Mouse (Mus musculus) liver, embryonic 16.5 days (tissue): ENCODE data around the gene Ero1lb. TPM values are rescaled to one million over a fixed set of nuclear protein-coding genes. Genes with fewer than 3 reads are reported as not detected.
A peak's percentile ranks its signal among the peaks of the same experiment; 100 is the strongest.

Experiments
- ATAC-seq: fragments of 200-750 bp; cut with Nextera tagmentation; 2 replicates; pipeline ENCODE4 v1.8.0; 2017; ENCODE audit warnings: low read depth, mild to moderate bottlenecking, moderate number of reproducible peaks, moderate library complexity
- H3K27ac ChIP-seq: fragments of 300-500 bp; sonication (generic); 2 replicates; pipeline ENCODE4 v1.5.1; 2014; ENCODE audit warnings: mild to moderate bottlenecking, low read length
- H3K27me3 ChIP-seq: fragments of 300-500 bp; sonication (generic); 2 replicates; pipeline ENCODE4 v1.6.1; 2014; ENCODE audit warnings: low read depth, low read length, mixed read lengths; ENCODE audit not compliant: control insufficient read depth, insufficient read depth
- H3K36me3 ChIP-seq: fragments of 300-500 bp; sonication (generic); 2 replicates; pipeline ENCODE4 v1.6.1; 2014; ENCODE audit warnings: mild to moderate bottlenecking; ENCODE audit not compliant: control insufficient read depth, insufficient read depth
- H3K4me1 ChIP-seq: fragments of 300-500 bp; sonication (generic); 2 replicates; pipeline ENCODE4 v1.6.1; 2014; ENCODE audit warnings: low read depth, low read length, mixed read lengths; ENCODE audit not compliant: control insufficient read depth
- H3K4me2 ChIP-seq: fragments of 300-500 bp; sonication (generic); 2 replicates; pipeline ENCODE4 v1.6.1; 2014; ENCODE audit warnings: low read depth, low read length, mixed read lengths
- H3K4me3 ChIP-seq: fragments of 300-500 bp; sonication (generic); 2 replicates; pipeline ENCODE4 v1.5.1; 2014; ENCODE audit warnings: low read depth, mild to moderate bottlenecking, low read length
- H3K9ac ChIP-seq: fragments of 300-500 bp; sonication (generic); 2 replicates; pipeline ENCODE4 v1.6.1; 2014; ENCODE audit warnings: low read depth, low read length
- H3K9me3 ChIP-seq: fragments of 300-500 bp; sonication (generic); replicated peaks from 2 replicates; pipeline ENCODE4 v1.6.1; 2016; ENCODE audit warnings: low read length; ENCODE audit not compliant: control insufficient read depth
- whole genome bisulfite sequencing: fragments of 180-500 bp; shearing (Covaris S2); extraction: QIAGEN DNeasy Blood & Tissue Kit; methylation state at CpG from one replicate; pipeline ENCODE4 v1.1.7; 2014; ENCODE audit not compliant: insufficient replicate concordance; 5-methylcytosine and 5-hydroxymethylcytosine counted together
- polyA plus RNA-seq: library from polyadenylated mRNA; unstranded; fragments of >200 nt; fragmentation: Nextera tagmentation; extraction: Ambion mirVana; gene quantifications from 2 replicates; pipeline ENCODE4 v1.2.1, GENCODE M21; 2015

Gene Ero1lb
- polyA plus RNA-seq, 1 experiment from 2014 or later, result 3.7 TPM

DNA sequence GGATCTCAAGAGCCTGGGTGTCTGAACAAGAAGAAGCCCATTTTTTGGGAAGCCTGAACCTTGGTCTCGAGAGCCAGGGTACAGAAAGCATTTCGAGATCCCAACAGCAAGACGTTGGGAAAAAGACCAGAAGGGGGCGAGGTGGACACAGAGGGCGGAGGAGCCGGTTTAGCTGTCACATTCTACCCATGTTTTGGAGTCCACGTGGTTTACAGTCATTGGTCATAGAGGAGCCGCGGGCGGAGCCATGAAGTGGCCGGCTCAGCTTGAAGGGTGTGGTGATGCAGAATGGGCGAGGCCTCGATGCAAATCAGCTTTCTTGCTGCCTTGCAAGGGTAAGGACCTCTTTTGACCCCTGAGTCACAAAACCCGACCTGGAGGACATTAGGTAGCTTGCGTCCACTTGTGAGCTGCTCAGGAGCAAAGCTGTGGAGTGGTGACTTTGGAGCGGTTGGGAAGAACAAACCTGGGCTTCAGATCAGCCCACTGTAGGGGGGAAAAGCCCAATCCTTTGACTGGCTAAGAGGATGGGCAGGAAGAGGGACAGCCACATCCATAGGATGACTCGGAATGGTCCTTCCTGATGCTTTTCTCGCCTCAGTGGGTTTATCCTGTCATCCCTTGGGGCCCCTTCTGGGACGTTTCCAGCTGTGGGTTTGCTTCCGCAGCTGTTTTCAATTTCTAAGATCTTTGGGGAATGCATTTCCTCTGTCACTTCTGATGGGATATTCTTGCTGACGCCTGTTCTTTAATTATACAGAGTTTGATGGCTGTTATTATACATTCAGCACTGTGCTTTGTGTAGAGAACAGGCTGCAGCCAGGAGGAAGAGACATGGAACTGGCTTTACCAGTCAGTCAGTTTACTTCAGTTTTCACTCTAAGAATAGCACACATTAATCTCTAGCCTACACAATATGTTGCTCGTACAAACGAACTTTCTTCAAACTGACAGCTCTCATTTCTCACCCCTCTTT, 23.4 kb upstream of the Ero1lb start:
- H3K27me3 ChIP-seq, result no peaks in the 10 kb centered on the region
- no peak overlapping the region for H3K27ac ChIP-seq
- no peak overlapping the region for H3K4me3 ChIP-seq
- H3K9ac ChIP-seq, result no peak overlapping the region
- H3K9me3 ChIP-seq, result no peaks in the 10 kb centered on the region
- no peaks in the 10 kb centered on the region for H3K36me3 ChIP-seq
- peaks cover 4% of the 10 kb centered on the region; the same call in 1 of the 2 replicates for H3K4me1 ChIP-seq
- WGBS, result 8% methylated on average over 23 of the region's 23 CpGs
- peak; percentile 82 for ATAC-seq
- H3K4me2 ChIP-seq, result peak overlapping the region; percentile 34; the same call in 1 of the 2 replicates

DNA sequence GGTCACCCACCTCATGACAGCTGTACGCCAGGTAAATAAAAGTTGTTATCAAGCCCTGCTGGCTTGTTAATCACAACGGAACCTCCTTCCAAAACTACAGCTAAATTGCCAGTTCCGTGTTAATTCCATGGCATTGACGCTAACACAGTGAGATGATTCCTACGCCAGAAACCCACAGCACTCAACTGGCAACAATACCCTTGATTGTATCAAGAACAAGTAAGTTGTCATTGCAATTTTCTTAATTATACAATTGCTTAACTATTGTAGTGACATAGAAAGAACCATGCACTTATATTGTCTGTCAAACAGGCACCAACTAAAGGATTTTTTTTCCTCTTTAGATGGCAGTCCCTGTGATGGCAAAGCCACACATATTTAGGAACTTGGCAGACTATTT, 22.4 kb upstream of the Ero1lb start:
- no peak overlapping the region for H3K9ac ChIP-seq
- H3K4me3 ChIP-seq, result no peak overlapping the region
- peaks cover 4% of the 10 kb centered on the region; the same call in 1 of the 2 replicates for H3K4me1 ChIP-seq
- no peak for ATAC-seq
- H3K27ac ChIP-seq, result no peak overlapping the region
- H3K27me3 ChIP-seq, result no peaks in the 10 kb centered on the region
- WGBS, result 61% methylated on average over 5 of the region's 5 CpGs
- H3K9me3 ChIP-seq, result no peaks in the 10 kb centered on the region
- H3K4me2 ChIP-seq, result no peak overlapping the region
- no peaks in the 10 kb centered on the region for H3K36me3 ChIP-seq

DNA sequence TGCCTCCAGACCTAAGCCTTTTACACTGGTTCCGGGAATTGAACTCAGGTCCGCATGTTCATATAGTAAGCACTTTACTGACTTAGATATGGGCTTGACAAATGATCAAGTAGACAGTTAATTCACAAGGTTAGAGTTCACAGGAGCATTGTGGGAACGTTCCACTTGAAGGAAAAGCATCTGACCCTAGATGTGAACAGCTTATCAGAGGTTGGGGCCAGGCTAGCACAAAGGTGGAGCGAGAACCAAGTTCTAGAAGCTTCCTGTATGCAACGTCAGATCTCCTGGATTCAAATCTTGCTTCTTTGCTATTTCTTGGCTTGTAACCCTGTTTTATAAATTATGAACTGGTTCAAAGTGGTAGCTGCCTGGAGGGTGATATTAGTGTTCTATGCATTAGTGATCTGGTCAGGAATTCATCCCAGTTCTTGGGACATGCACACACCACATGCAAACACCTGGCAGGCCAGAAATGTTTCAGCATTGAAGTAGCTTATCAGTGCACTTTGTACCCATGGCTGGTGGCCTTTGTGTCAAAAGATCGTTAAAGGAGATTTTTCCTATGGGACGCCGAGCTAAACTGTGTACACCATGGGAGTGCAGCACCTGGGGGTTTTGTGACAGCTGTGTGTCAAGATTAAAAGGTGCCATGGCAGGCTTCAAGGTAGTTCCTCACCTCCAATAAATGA, 21.6 kb upstream of the Ero1lb start:
- Histone ChIP-seq H3K9me3 (no peaks in the 10 kb centered on the region), H3K9ac (no peak overlapping the region), H3K36me3 (no peaks in the 10 kb centered on the region), H3K27me3 (no peaks in the 10 kb centered on the region), H3K4me2 (no peak overlapping the region), H3K4me3 (no peak overlapping the region), H3K4me1 (peaks cover 4% of the 10 kb centered on the region; the same call in 1 of the 2 replicates), H3K27ac (no peak overlapping the region)
- ATAC-seq, result peak; percentile 80
- WGBS, result 61% methylated on average over 8 of the region's 8 CpGs

DNA sequence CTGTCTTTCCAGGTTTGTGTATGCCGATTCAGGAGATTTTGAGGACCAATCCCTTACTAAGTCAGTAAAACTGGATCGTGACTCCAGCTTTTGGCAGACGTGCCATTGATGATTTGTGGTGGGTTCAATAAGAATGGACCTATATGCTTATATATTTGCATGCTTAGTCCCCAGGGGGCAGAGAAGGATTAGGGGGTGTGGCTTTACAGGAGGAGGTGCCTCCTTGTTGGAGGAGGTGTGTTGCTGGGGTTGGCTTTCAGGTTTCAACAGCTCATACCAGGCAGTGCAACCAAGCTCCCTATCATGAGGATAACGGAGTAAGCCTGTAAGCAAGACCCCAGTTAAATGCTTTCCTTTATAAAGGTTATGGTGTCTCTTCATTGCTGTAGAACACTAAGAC, 11.5 kb upstream of the Ero1lb start:
- ATAC-seq, result no peak
- H3K4me3 ChIP-seq, result no peak overlapping the region
- WGBS, result 49% methylated on average over 4 of the region's 4 CpGs
- no peak overlapping the region for H3K4me2 ChIP-seq
- H3K9ac ChIP-seq, result no peak overlapping the region
- H3K36me3 ChIP-seq, result no peaks in the 10 kb centered on the region
- H3K27ac ChIP-seq, result no peak overlapping the region
- H3K9me3 ChIP-seq, result no peaks in the 10 kb centered on the region
- H3K27me3 ChIP-seq, result no peaks in the 10 kb centered on the region
- no peaks in the 10 kb centered on the region for H3K4me1 ChIP-seq

DNA sequence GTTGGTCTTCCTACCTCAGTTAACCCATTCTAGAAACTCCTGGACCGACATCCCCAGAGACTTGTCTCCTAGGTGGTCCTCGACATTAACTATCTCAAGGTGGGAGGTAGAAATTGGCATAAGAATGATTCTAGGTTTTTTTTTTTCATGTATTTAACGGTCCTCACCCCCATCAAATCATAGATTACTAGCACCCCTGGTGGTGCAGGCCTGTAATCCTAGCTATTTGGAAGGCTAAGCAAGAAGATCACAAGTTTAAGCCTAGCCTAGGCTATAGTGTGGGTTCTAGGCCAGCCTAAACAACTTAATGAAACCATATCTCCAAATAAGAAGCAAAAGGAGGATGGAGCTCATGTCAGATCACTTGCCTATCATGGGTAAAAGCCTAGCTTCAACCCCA, 6.6 kb upstream of the Ero1lb start:
- H3K27ac ChIP-seq, result no peak overlapping the region
- ATAC-seq, result no peak
- H3K36me3 ChIP-seq, result no peaks in the 10 kb centered on the region
- H3K4me2 ChIP-seq, result no peak overlapping the region
- no peaks in the 10 kb centered on the region for H3K4me1 ChIP-seq
- H3K4me3 ChIP-seq, result no peak overlapping the region
- H3K9me3 ChIP-seq, result no peaks in the 10 kb centered on the region
- no peak overlapping the region for H3K9ac ChIP-seq
- no peaks in the 10 kb centered on the region for H3K27me3 ChIP-seq
- WGBS, result 53% methylated on average over 3 of the region's 3 CpGs

DNA sequence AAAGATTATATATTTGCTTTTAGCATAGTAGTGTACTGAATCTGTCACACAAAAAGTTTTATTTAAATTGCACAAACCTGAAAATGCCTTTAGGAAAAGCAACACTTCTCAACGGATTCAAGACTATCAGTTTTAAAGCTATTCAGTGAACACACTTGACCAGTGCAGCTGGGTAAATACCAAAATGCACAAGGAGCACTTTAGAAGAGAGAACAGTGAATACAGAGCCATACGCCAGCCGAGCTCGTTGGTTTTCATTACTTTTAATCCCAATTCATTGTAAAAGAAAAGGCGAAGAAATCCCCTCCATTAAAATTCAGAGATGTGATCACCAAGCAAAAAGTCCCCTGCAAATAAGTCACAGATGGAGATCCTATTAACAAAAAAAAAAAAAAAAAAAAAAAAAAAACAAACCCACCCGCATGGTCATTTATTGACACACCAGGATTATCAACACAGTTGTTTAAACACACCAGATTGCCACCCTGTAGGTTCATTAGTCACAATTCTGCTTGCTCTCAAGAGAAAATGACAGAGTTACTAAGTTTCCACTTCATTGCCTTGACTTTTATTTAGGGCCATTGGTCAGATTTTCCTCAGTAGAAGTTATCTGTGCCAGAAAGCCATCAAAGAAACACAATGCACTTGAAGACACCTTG, 6.1 kb upstream of the Ero1lb start:
- WGBS, result 61% methylated on average over 6 of the region's 6 CpGs
- Histone ChIP-seq H3K9ac (no peak overlapping the region), H3K4me1 (no peaks in the 10 kb centered on the region), H3K27ac (no peak overlapping the region), H3K9me3 (no peaks in the 10 kb centered on the region), H3K4me2 (no peak overlapping the region), H3K36me3 (no peaks in the 10 kb centered on the region), H3K27me3 (no peaks in the 10 kb centered on the region), H3K4me3 (no peak overlapping the region)
- ATAC-seq, result no peak

DNA sequence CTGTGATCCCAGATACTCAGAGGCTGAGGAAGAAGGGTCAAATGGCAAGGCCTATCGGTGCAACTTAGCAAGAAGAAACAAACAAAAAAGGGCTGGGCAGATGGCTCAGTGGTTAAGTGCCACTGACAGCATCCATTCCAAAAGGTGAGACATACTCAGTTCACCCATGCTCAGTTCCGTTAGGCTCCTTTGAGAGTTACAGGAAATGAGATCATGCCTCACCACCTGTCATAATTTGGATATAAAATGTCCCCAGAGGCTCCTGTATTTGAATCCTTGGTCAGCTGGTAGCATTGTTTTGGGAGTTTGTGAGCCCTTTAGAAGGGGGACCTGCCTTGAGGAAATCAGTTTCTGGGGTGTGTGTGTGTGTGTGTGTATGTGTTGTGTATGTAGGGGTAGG, 3.9 kb upstream of the Ero1lb start:
- peaks cover 4% of the 10 kb centered on the region; the same call in 1 of the 2 replicates for H3K27me3 ChIP-seq
- WGBS, result 63% methylated on average over 2 of the region's 2 CpGs

DNA sequence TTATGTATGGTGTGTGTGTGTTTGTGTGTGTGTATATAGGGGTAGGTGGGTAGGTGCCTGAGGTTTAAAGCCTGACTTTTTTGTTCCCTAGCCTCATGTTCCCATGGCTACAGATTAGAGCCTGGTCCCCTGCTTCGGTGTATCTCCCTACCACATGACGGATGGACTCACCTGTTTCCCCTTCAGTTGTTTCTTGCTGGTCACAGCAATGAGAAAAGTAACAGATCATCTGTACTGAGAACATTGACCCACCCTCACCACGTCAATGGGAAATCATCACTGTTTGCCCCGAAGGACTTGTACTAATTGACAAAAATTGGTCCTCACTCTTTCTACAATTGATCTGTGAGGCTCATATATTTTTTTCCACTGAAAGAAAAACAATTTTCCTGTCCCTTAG, 3.4 kb upstream of the Ero1lb start:
- H3K27me3 ChIP-seq, result peaks cover 4% of the 10 kb centered on the region; the same call in 1 of the 2 replicates
- H3K4me3 ChIP-seq, result no peak overlapping the region
- H3K9ac ChIP-seq, result no peak overlapping the region
- H3K4me2 ChIP-seq, result no peak overlapping the region
- no peak for ATAC-seq
- 61% methylated on average over 4 of the region's 4 CpGs for WGBS
- no peaks in the 10 kb centered on the region for H3K36me3 ChIP-seq
- H3K27ac ChIP-seq, result no peak overlapping the region
- H3K4me1 ChIP-seq, result peaks cover 8% of the 10 kb centered on the region
- no peaks in the 10 kb centered on the region for H3K9me3 ChIP-seq

More for the DNA sequence above, 3.9 kb upstream of the Ero1lb start:
- H3K4me1 ChIP-seq, result peaks cover 8% of the 10 kb centered on the region
- no peak for ATAC-seq
- no peak overlapping the region for H3K4me3 ChIP-seq
- H3K9me3 ChIP-seq, result no peaks in the 10 kb centered on the region
- no peak overlapping the region for H3K4me2 ChIP-seq
- no peak overlapping the region for H3K27ac ChIP-seq
- no peak overlapping the region for H3K9ac ChIP-seq
- no peaks in the 10 kb centered on the region for H3K36me3 ChIP-seq
